Mouse (Mus musculus) MEL (cell line): ENCODE results near the gene Vav2. TPM values are rescaled to one million over a fixed set of nuclear protein-coding genes. Genes with fewer than 3 reads are reported as not detected.

Experiments
- DNase-seq: peaks from one replicate; pipeline ENCODE4 v3.0.0; 2011; ENCODE audit warnings: low read depth, low spot score
- H3K27ac ChIP-seq: 2 replicates; pipeline ENCODE4 v1.5.1; 2012; ENCODE audit warnings: low read depth, mild to moderate bottlenecking, control low read depth, low read length, moderate library complexity; ENCODE audit not compliant: control insufficient read depth
- H3K27me3 ChIP-seq, 2 experiments: fragments of 150-350 bp in 1 of 2; sonication (generic) in 1 of 2; 2 replicates each; pipeline ENCODE4 v1.6.1; 2012; ENCODE audit warnings: low read length in 2 of 2, mild to moderate bottlenecking in 2 of 2, improper control_type of control experiment in 1 of 2, moderate library complexity in 1 of 2; ENCODE audit not compliant: insufficient read depth in 2 of 2, control insufficient read depth in 1 of 2
- H3K36me3 ChIP-seq, 2 experiments: 2 replicates each; pipeline ENCODE4 v1.6.1; 2012 to 2014; ENCODE audit warnings: low read length in 2 of 2, improper control_type of control experiment in 1 of 2, inconsistent platforms in 1 of 2, mild to moderate bottlenecking in 1 of 2; ENCODE audit not compliant: insufficient read depth in 2 of 2, control insufficient read depth in 1 of 2
- H3K4me1 ChIP-seq, 2 experiments: fragments of 150-350 bp in 1 of 2; sonication (generic) in 1 of 2; 2 replicates each; pipeline ENCODE4 v1.6.1; 2012; ENCODE audit warnings: low read length in 2 of 2, improper control_type of control experiment in 1 of 2, mild to moderate bottlenecking in 1 of 2; ENCODE audit not compliant: insufficient read depth in 2 of 2, control insufficient read depth in 1 of 2
- H3K4me3 ChIP-seq, 2 experiments: fragments of 150-350 bp in 1 of 2; sonication (generic) in 1 of 2; 2 replicates each; pipeline ENCODE4 v1.5.1; 2012; ENCODE audit warnings: low read depth in 2 of 2, low read length in 2 of 2, mild to moderate bottlenecking in 2 of 2, moderate library complexity in 2 of 2, control low read depth in 1 of 2, improper control_type of control experiment in 1 of 2; ENCODE audit not compliant: control insufficient read depth in 1 of 2, insufficient read depth in 1 of 2
- H3K79me2 ChIP-seq: 2 replicates; pipeline ENCODE4 v1.6.1; 2012; ENCODE audit warnings: mild to moderate bottlenecking, low read length, moderate library complexity; ENCODE audit not compliant: control insufficient read depth, poor library complexity, insufficient read depth
- H3K9ac ChIP-seq: 2 replicates; pipeline ENCODE4 v1.6.1; 2012; ENCODE audit warnings: low read depth, mild to moderate bottlenecking, control low read depth, low read length, moderate library complexity; ENCODE audit not compliant: control insufficient read depth, poor library complexity, severe bottlenecking
- H3K9me3 ChIP-seq: fragments of 150-350 bp; sonication (generic); replicated peaks from 2 replicates; pipeline ENCODE4 v1.6.1; 2012; ENCODE audit warnings: mild to moderate bottlenecking, low read length, improper control_type of control experiment, moderate library complexity; ENCODE audit not compliant: insufficient read depth
- CHD1 ChIP-seq: IDR thresholded peaks from 2 replicates; pipeline ENCODE4 v1.6.1; 2012; ENCODE audit warnings: low read depth, mild to moderate bottlenecking, inconsistent platforms, low read length, improper control_type of control experiment
- CTCF ChIP-seq, 3 experiments: IDR thresholded peaks in 2 of 3; conservative IDR thresholded peaks in 1 of 3; 2 replicates each; pipeline ENCODE4 v1.5.1; 2011 to 2012; ENCODE audit warnings: low read length in 3 of 3, low read depth in 2 of 3, mild to moderate bottlenecking in 2 of 3, improper control_type of control experiment in 1 of 3, inconsistent platforms in 1 of 3, mixed read lengths in 1 of 3, moderate library complexity in 1 of 3; ENCODE audit not compliant: control insufficient read depth in 1 of 3, insufficient read depth in 1 of 3, poor library complexity in 1 of 3, severe bottlenecking in 1 of 3
- GATA1 ChIP-seq: IDR thresholded peaks from 2 replicates; pipeline ENCODE4 v1.6.1; 2011; ENCODE audit warnings: low read depth, low read length, improper control_type of control experiment
- HCFC1 ChIP-seq: IDR thresholded peaks from 2 replicates; pipeline ENCODE4 v1.6.1; 2012; ENCODE audit warnings: low read depth, mild to moderate bottlenecking, inconsistent platforms, low read length, improper control_type of control experiment, moderate library complexity
- MAFK ChIP-seq: IDR thresholded peaks from 2 replicates; pipeline ENCODE4 v1.6.1; 2011; ENCODE audit warnings: low read depth, mild to moderate bottlenecking, low read length, improper control_type of control experiment, borderline replicate concordance
- MAZ ChIP-seq: IDR thresholded peaks from 2 replicates; pipeline ENCODE4 v1.6.1; 2012; ENCODE audit warnings: low read depth, mild to moderate bottlenecking, inconsistent platforms, low read length, improper control_type of control experiment
- NELFE ChIP-seq: IDR thresholded peaks from 2 replicates; pipeline ENCODE4 v1.6.1; 2011; ENCODE audit warnings: low read depth, low read length, improper control_type of control experiment
- POLR2AphosphoS2 ChIP-seq: IDR thresholded peaks from 2 replicates; pipeline ENCODE4 v1.6.1; 2011; ENCODE audit warnings: low read length, improper control_type of control experiment
- RAD21 ChIP-seq: IDR thresholded peaks from 2 replicates; pipeline ENCODE4 v1.6.1; 2011; ENCODE audit warnings: mild to moderate bottlenecking, low read depth, low read length, improper control_type of control experiment
- RCOR1 ChIP-seq: IDR thresholded peaks from 2 replicates; pipeline ENCODE4 v1.6.1; 2012; ENCODE audit warnings: low read depth, mild to moderate bottlenecking, inconsistent platforms, low read length, improper control_type of control experiment
- SIN3A ChIP-seq: IDR thresholded peaks from 2 replicates; pipeline ENCODE4 v1.6.1; 2012; ENCODE audit warnings: low read length, improper control_type of control experiment, inconsistent platforms
- TAL1 ChIP-seq: IDR thresholded peaks from 2 replicates; pipeline ENCODE4 v1.6.1; 2012; ENCODE audit warnings: mild to moderate bottlenecking, inconsistent platforms, low read length, moderate library complexity, mixed read lengths
- TBP ChIP-seq: IDR thresholded peaks from 2 replicates; pipeline ENCODE4 v1.8.0; 2011; ENCODE audit warnings: low read depth, low read length, improper control_type of control experiment
- USF1 ChIP-seq: IDR thresholded peaks from 2 replicates; pipeline ENCODE4 v1.6.1; 2014; ENCODE audit warnings: low read depth, mild to moderate bottlenecking, inconsistent platforms, low read length, improper control_type of control experiment, moderate library complexity
- ZKSCAN1 ChIP-seq: IDR thresholded peaks from 2 replicates; pipeline ENCODE4 v1.6.1; 2012; ENCODE audit warnings: low read depth, mild to moderate bottlenecking, inconsistent platforms, low read length, improper control_type of control experiment, moderate library complexity
- ZMIZ1 ChIP-seq: IDR thresholded peaks from 2 replicates; pipeline ENCODE4 v1.6.1; 2012; ENCODE audit warnings: low read depth, mild to moderate bottlenecking, inconsistent platforms, low read length, improper control_type of control experiment, moderate library complexity
- polyA plus RNA-seq, 2 experiments: library from polyadenylated mRNA; stranded (reverse) in 1 of 2; unstranded in 1 of 2; fragments of >175 nt in 1 of 2; fragments of >200 nt in 1 of 2; gene quantifications; 2 replicates each; pipeline versions ENCODE4 v1.2.1 to v1.2.4; 2012; ENCODE audit warnings: low replicate concordance in 2 of 2, low read depth in 1 of 2; ENCODE audit not compliant: insufficient read length in 2 of 2, insufficient read depth in 1 of 2, missing spikeins in 1 of 2
- total RNA-seq: library from RNA; depleted of rRNA; stranded (reverse); fragments of 300-350 nt; gene quantifications from 2 replicates; pipeline ENCODE4 v1.2.3, GENCODE M21; 2012

Gene Vav2
- total and polyA plus RNA-seq, 3 experiments: 8.8 to 15.9 TPM; not detected in 1

DNA sequence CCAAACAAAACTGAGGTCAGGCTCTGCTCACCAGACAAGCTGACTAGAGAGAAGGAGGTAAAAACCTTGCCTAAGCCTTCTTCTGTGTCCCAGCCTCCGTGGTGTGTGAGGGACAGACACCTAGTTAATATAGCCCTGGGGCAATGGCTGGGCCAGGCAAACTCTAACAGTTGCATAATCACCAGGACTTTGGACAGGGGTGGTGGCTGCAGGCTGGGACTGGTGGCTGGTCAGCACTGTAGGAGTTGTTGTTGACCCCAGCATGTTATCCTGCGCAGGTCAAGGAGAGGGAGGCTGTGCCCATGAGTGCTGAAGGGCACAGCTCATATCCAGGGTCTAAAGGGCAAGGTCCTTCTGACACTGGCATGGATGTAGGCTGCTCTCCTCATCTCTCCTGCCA lies 178.6 kb downstream of the Vav2 start, which contains the start of gene Sardh:
Gene Sardh, minus strand, starts transcription at position 127 of the 400 bp plus-strand sequence.
- H3K9me3 ChIP-seq: no peaks in the 10 kb centered on the region
- no peaks in the 10 kb centered on the region for H3K79me2 ChIP-seq
- no peak within 1 kb of the TSS for H3K9ac ChIP-seq
- H3K36me3 ChIP-seq: no peaks in the 10 kb centered on the region
- no peaks in the 10 kb centered on the region for H3K4me1 ChIP-seq
- TF ChIP-seq NELFE (no peak), SIN3A (no peak), RAD21 (no peak), GATA1 (no peak), MAZ (no peak), TBP (no peak), MAFK (no peak), POLR2AphosphoS2 (no peak), ZKSCAN1 (no peak), TAL1 (no peak), HCFC1 (no peak), CHD1 (no peak)
- H3K4me3 ChIP-seq: no peak within 1 kb of the TSS
- peaks cover 7 to 12% of the 10 kb centered on the region in 2 experiments for H3K27me3 ChIP-seq
- H3K27ac ChIP-seq: no peak within 1 kb of the TSS
- no peak for DNase-seq

DNA sequence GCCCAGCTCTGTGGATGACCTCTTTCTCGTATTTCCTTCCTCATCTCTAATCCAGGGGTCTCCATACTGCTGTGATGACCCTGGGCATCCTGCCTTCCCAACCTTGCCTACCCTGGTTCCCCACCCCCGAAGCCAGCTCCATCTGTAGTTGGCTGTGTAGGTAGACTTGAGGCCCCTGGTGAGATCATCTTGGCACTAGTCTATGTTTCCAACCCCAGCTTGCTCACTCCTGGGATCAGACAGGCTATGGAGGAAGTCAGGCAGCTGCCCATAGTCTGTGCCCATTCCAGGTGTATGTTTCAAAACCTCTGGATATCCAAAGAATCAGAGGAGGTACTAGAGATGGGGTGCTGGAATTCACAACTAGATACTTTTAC lies 179.4 kb downstream of the Vav2 start:
- Histone ChIP-seq H3K36me3 (no peaks in the 10 kb centered on the region), H3K4me3 (no peak overlapping the region), H3K79me2 (no peaks in the 10 kb centered on the region), H3K9ac (no peak overlapping the region), H3K9me3 (no peaks in the 10 kb centered on the region), H3K4me1 (no peaks in the 10 kb centered on the region), H3K27ac (no peak overlapping the region), H3K27me3 (peaks cover 7 to 12% of the 10 kb centered on the region in 2 experiments)
- DNase-seq: no peak
- TF ChIP-seq USF1 (no peak), ZMIZ1 (no peak)

DNA sequence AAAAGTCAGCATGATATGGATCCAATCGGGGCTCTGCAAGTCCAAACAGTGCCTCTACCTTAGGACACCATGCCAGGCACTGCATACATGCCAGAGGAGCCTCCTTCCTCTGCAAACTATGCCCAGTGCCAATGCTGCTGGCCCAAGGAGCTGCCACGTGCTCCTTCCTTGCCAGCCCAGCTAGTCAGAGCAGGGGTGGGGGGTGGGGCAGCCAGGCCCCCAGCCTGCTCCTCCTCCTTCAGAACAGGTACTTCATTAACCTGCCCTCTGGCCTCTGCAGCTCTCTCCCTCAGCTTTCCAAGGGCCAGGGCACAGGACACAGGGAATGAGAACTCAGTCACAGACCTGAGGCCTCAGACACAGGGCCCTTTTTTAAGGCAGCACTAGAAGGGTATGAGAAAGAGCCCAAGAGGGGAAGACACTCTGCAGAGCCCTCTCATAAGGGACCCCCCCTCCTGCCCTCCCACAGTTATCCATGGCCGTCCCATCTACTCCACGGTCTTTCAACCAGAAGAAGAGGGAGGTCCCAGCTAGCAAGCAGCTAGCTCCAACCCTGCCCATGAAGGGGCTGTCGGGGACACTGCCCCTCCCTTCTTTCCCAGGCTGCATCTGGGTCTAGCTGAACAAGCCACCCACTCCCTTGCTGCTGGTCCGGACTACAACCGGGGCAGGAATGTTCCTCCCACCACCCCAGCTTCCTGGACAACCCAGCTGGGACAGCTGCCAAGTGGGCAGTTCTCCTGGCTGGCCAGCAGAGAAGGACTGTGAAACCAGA lies 179.9 kb downstream of the Vav2 start:
- Histone ChIP-seq H3K4me1 (no peaks in the 10 kb centered on the region), H3K27ac (no peak overlapping the region), H3K27me3 (peaks cover 7 to 12% of the 10 kb centered on the region in 2 experiments)

More for the DNA sequence above, 179.9 kb downstream of the Vav2 start:
- H3K79me2 ChIP-seq: no peaks in the 10 kb centered on the region
- H3K36me3 ChIP-seq: no peaks in the 10 kb centered on the region
- no peak overlapping the region for H3K9ac ChIP-seq
- TF ChIP-seq MAFK (no peak), CTCF (IDR thresholded peaks at IDR 0.05 in 2 of 3, conservative IDR thresholded peaks at IDR 0.05 in 1 of 3; ENCODE audit: control insufficient read depth in 1 of 3, insufficient read depth in 1 of 3, low read depth in 2 of 3, low read length in 3 of 3, poor library complexity in 1 of 3, severe bottlenecking in 1 of 3) (no peak), RCOR1 (no peak)
- H3K4me3 ChIP-seq: no peak overlapping the region
- DNase-seq: no peak
- no peaks in the 10 kb centered on the region for H3K9me3 ChIP-seq
